Mouse (Mus musculus): ENCODE results near the gene D10Jhu81e.

GRCm38 (mm10) chr10:78156926-78157325 lies 12.7 kb downstream of the D10Jhu81e start:
- TF ChIP-seq GATA1 (IDR thresholded peaks at IDR 0.05; ENCODE audit: borderline replicate concordance, low read length) (no peak), FLI1 (IDR thresholded peaks at IDR 0.05; ENCODE audit: low read length) (no peak)
